Mouse (Mus musculus): ENCODE results near the gene Usp6nl.

Usp6nl gene

DNA sequence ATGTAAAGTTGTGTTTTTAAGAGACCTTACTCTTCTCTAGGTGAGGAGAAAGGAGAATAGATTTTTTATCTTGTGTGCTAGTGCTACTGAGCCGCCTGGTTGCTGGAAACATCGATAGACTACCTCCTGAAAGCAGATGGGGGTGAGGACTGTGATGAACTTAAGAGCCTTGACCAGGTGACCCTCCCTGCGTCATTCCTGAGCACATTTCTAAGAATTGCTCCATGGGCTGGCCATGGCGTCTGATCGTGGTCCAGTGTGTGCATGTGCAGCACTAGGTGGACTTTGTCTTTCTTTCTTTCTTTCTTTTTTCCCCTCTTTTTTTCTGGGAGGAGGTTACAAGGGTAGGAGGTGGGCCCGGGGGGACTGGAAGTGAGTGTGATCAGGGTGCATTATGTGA is 11.5 kb downstream of the Usp6nl start:
- DNase-seq: no peak

DNA sequence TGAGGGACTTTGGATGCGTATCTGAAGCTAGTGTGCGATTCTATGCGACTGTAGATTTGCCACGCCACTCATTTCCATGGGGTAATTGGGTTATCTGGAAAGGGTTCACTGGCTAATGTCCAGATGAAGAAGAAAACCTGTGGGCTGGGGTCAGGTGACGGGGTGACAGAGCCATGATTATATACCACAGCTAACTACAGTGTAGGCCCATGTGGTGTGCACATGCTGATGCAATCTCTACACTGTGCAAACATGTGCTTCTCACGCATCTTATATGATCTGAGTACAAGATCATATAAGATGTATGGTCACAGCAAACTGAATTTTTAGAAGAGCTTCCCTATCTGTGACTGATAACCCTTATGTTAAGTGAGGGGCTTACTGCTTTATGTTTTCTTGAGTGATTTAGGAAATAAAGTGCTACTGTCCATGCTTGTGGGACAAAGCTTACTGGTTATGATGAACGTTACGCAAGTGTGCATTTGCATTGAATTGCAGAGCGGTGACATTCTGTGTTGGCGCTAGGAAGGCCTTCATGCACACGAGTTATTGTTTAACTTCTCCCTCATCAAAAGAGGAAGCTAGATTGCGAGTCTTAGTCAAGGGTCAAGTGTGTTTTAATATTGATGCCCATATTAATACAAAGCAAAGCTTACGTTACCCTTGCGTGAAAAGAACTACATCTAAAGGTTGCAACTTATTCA is 12.7 kb downstream of the Usp6nl start:
- DNase-seq: no peak

GRCm38 (mm10) chr2:6336013-6336412 is 13.5 kb downstream of the Usp6nl start:
- DNase-seq: no peak

- no peak for DNase-seq
Observed at GRCm38 (mm10) chr2:6336649-6337048, 14.2 kb downstream of the Usp6nl start.

GRCm38 (mm10) chr2:6337436-6337835 is 15.0 kb downstream of the Usp6nl start:
- DNase-seq: no peak

- no peak for DNase-seq
Observed at GRCm38 (mm10) chr2:6338031-6338629, 15.7 kb downstream of the Usp6nl start.

- DNase-seq: peak in 1 of 2 experiments; percentile 38
Observed at GRCm38 (mm10) chr2:6340439-6340838, 18.0 kb downstream of the Usp6nl start.

GRCm38 (mm10) chr2:6341496-6341895 is 19.0 kb downstream of the Usp6nl start:
- DNase-seq: no peak

- DNase-seq: peak; percentile 70 to 84
Observed at GRCm38 (mm10) chr2:6349256-6350092, 27.0 kb downstream of the Usp6nl start.

DNA sequence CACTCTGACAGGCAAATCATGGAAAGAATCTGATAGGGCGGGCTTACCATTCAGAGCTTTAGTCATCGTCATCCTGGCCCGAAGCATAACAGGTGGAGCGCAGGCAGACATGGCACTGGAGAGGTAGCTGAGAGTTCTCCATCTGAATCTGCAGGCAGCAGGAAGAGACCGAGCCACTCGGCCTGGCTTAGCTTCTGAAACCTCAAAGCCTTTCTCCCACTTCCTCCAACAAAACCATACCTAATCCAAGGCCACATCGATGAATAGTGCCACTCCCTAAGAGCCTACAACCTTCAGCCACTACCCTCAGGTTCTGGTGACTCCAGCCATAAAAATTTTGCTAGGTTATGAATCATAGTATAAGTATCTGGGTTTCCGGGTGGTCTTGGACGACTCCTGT is 27.7 kb downstream of the Usp6nl start:
- DNase-seq: no peak

- DNase-seq: no peak
Observed at GRCm38 (mm10) chr2:6350931-6351695, 28.6 kb downstream of the Usp6nl start.

- no peak for DNase-seq
Observed at GRCm38 (mm10) chr2:6352541-6352971, 30.1 kb downstream of the Usp6nl start.

GRCm38 (mm10) chr2:6353060-6353459 is 30.6 kb downstream of the Usp6nl start:
- DNase-seq: no peak

DNA sequence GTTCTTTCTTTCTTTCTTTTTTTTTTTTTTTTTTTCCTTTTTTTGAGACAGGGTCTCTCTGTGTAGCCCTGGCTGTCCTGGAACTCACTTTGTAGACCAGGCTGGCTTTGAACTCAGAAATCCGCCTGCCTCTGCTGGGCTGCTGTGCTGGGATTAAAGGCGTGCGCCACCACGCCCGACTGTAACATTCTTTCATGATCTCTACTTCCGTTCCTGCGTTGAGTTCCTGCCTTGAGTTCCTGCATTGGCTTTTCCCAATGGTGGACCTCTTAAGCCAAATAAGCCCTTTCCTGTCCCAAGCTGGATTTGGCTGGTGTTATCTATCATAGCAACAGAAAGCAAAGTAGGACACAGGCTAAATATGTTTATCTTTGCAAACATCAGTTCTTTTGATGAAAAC is 34.8 kb downstream of the Usp6nl start:
- no peak for DNase-seq

- DNase-seq: no peak
Observed at GRCm38 (mm10) chr2:6359645-6360044, 37.2 kb downstream of the Usp6nl start.

- DNase-seq: no peak
Observed at GRCm38 (mm10) chr2:6363126-6363525, 40.7 kb downstream of the Usp6nl start.

- no peak for DNase-seq
Observed at GRCm38 (mm10) chr2:6363922-6364321, 41.5 kb downstream of the Usp6nl start.

GRCm38 (mm10) chr2:6366521-6366928 is 44.1 kb downstream of the Usp6nl start:
- DNase-seq: no peak

DNA sequence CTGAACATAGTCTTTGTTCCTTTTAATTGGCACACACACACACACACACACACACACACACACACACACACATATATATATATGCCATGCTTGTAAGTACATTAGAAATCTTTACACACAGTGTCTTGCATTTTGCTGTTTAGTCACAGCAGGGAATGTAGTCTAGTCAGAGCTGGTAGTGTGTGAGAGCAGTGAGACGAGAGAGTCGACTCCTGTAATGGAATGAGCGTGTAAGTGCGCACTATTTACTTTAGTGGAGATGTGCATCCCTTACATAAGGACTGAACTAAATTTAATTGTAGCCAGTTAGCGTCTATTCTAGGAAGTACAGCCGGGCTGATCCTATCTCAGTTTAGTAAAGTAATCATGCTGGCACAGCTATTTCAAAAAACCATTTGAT is 44.5 kb downstream of the Usp6nl start:
- DNase-seq: no peak

DNA sequence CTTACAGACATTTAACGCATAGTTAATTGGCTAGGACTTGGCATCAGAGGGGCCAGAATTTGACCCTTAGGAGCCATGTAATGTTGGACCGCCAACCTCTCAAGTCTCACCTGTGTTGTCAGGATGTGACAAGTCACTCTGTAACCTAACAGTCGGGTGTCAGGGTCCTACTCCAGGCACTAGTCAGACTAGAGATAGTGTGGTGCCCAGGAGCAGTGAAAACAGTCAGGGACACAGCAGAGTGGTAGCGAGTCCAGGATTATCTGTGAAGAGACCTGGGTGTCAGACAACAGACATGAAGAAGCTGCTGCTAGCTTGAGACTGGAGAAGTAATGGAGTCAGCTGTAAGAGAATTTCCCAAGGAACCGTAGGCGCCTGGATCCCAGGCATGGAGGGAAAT is 45.0 kb downstream of the Usp6nl start:
- DNase-seq: no peak

DNA sequence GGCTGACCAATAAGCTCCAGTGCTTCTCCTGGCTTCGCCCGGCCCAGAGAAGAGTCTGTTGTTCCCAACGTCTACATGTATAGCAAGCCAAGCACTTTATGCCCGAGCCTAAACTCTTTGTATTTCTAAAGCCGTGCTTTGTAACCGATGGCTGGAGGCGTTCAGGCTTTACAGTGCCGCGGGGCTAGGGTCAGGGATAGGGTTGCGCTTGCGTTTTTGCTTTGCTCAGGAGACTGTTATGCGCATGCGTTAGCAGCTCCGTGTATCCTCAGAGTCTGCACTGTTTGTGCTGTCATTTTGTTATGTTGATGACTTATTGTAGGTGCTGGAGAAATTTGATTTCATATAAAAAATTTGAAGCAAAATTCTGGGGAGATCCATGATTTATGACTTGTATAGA is 51.7 kb downstream of the Usp6nl start:
- no peak for DNase-seq

DNA sequence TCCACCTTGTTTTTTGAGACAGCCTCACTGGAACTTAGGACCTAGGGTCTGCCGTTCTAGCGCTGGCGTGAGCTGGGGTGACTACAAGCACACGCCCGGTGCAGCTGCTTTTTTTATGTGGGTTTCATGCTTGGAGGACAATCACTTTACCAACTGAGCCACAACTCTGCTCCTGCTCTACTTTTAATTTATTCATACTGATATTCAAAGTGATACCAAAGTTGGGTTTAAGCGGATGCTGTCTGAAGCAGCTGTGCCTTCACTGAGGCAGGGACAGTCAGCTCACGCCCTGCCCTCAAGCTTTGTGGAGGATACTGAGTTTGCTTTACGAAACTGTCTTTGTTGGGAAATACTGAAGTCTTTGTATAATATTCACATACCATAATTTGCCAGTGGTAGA is 53.6 kb downstream of the Usp6nl start:
- DNase-seq: no peak

DNA sequence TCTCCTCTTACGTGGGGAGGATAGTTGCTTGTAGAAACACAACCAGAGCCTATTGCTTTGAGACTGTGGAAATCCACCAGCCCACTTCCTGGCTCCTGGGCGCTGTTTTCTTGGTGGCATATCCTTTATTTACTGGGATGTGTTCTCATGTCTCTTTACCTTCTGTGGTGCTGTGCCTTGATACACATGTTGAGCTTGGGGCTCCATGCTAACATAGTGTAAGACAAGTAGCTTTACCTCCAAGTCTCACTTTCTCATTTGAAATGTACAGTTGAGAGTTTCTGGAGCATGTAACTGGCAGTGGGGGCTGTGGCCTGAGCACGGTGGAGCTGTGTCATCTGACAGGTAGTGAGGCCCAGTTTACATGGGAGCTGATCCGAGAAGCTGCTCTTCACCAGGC is 54.5 kb downstream of the Usp6nl start:
- no peak for DNase-seq

Measured in cerebellum, postnatal 14 days (tissue).